Comparison of ENCODE assay signal across 29 mouse cellular contexts in the genomic region with DNA sequence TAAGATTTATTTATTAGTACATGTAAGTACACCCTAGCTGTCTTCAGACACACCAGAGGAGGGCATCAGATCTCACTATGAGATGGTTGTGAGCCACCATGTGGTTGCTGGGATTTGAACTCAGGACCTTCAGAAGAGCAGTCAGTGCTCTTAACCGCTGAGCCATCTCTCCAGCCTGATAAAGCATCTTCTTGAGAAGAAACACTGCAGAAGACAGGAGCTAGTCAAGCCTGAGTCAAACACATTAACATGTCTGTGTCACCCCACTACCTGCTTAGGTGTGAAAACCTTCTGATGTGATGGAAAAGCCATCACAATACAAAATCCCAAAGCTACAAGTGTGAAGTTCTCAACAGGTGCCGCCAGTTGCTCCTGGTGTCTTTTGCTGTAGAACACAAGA.
"Had no signal": no experiment of that assay in that cellular context is flagged by ENCODE, and none has a peak within 500 bp of the region (broad histone marks: within the 10 kb centered on the region; RNA-seq: fewer than 3 reads in every experiment).

No protein-coding gene starts in this region.

- H3K9ac ChIP-seq: limb, embryonic 12.5 days; limb, embryonic 13.5 days; limb, embryonic 15.5 days; liver, embryonic 12.5 days; liver, embryonic 13.5 days; liver, embryonic 14.5 days; liver, embryonic 15.5 days; liver, postnatal 0 days; lung, embryonic 14.5 days; lung, embryonic 15.5 days; midbrain, embryonic 12.5 days; midbrain, embryonic 13.5 days; midbrain, embryonic 15.5 days had no signal

- DNase-seq: left cerebral cortex, postnatal 4 days; liver; liver, embryonic 13.5 days; liver, postnatal 0 days; lung, adult 18-20 months; lung, adult 2 months; lung, embryonic 14.5 days; lung, postnatal 10 days; lung, postnatal 14 days; lung, postnatal 36 days; lung, postnatal 4 days; midbrain, embryonic 14.5 days had no signal

- H3K36me3 ChIP-seq: limb, embryonic 10.5 days; limb, embryonic 12.5 days; limb, embryonic 13.5 days; limb, embryonic 15.5 days; liver, embryonic 12.5 days; liver, embryonic 13.5 days; liver, embryonic 15.5 days; lung, embryonic 15.5 days; midbrain, embryonic 10.5 days; midbrain, embryonic 12.5 days; midbrain, embryonic 13.5 days; midbrain, embryonic 15.5 days had no signal

- H3K27me3 ChIP-seq: limb, embryonic 12.5 days; limb, embryonic 13.5 days; limb, embryonic 15.5 days; liver, embryonic 12.5 days; liver, embryonic 13.5 days; liver, embryonic 15.5 days; lung, embryonic 15.5 days; midbrain, embryonic 12.5 days; midbrain, embryonic 13.5 days; midbrain, embryonic 15.5 days had no signal

- H3K4me1 ChIP-seq: limb, embryonic 10.5 days; limb, embryonic 12.5 days; limb, embryonic 13.5 days; limb, embryonic 15.5 days; lung, embryonic 15.5 days; midbrain, embryonic 15.5 days had no signal

- H3K4me2 ChIP-seq: limb, embryonic 12.5 days; limb, embryonic 13.5 days; limb, embryonic 15.5 days; liver, embryonic 11.5 days; liver, embryonic 12.5 days; liver, embryonic 13.5 days; liver, embryonic 15.5 days; lung, embryonic 14.5 days; lung, embryonic 15.5 days; midbrain, embryonic 11.5 days; midbrain, embryonic 12.5 days; midbrain, embryonic 13.5 days; midbrain, embryonic 15.5 days had no signal

- H3K27ac ChIP-seq: limb, embryonic 10.5 days; limb, embryonic 12.5 days; limb, embryonic 13.5 days; limb, embryonic 15.5 days; liver, embryonic 12.5 days; liver, embryonic 13.5 days; liver, embryonic 14.5 days; liver, embryonic 15.5 days; lung, embryonic 15.5 days; macrophage; midbrain, embryonic 10.5 days; midbrain, embryonic 12.5 days; midbrain, embryonic 13.5 days; midbrain, embryonic 15.5 days had no signal

- H3K9me3 ChIP-seq: limb, embryonic 10.5 days; limb, embryonic 12.5 days; limb, embryonic 13.5 days; limb, embryonic 15.5 days; liver, embryonic 12.5 days; liver, embryonic 13.5 days; liver, embryonic 15.5 days; lung, embryonic 15.5 days; megakaryocyte, embryonic 14.5 days; midbrain, embryonic 10.5 days; midbrain, embryonic 12.5 days; midbrain, embryonic 13.5 days; midbrain, embryonic 15.5 days had no signal

- H3K4me3 ChIP-seq: limb, embryonic 10.5 days; limb, embryonic 12.5 days; limb, embryonic 13.5 days; limb, embryonic 15.5 days; liver, embryonic 12.5 days; liver, embryonic 13.5 days; liver, embryonic 15.5 days; lung, embryonic 15.5 days; megakaryocyte, embryonic 14.5 days; midbrain, embryonic 10.5 days; midbrain, embryonic 12.5 days; midbrain, embryonic 13.5 days; midbrain, embryonic 15.5 days; myocyte had no signal
